Mouse (Mus musculus) spleen, adult 2 months (tissue): ENCODE data around the gene Smad9.
"Not testable (repeated sequence)": the region's sequence is repeated elsewhere in the genome, so short reads cannot be mapped to it uniquely, and the experiment has no call there.

ENCODE experiments used
- CTCF ChIP-seq: fragments of 200-500 bp; IDR thresholded peaks from 2 replicates; pipeline ENCODE4 v1.5.1; 2011; ENCODE audit warnings: mild to moderate bottlenecking, inconsistent platforms; ENCODE audit not compliant: insufficient read depth, insufficient read length, insufficient replicate concordance; ENCODE audit errors: extremely low read depth
- POLR2A ChIP-seq: fragments of 200-500 bp; IDR thresholded peaks from 2 replicates; pipeline ENCODE4 v1.6.1; 2011; ENCODE audit warnings: low read depth, low read length, inconsistent platforms

- TF ChIP-seq CTCF, POLR2A: not testable (repeated sequence)
Measured at GRCm38 (mm10) chr3:54765521-54765920, 10.1 kb downstream of the Smad9 start.
